Mouse (Mus musculus): ENCODE measurements at regions not wholly inside any gene's neighbourhood (a gene's known extent, or its start where the extent isn't known, plus 50 kb on each side); places are given as distances from the start of the nearest gene placed in this dataset.

DNA sequence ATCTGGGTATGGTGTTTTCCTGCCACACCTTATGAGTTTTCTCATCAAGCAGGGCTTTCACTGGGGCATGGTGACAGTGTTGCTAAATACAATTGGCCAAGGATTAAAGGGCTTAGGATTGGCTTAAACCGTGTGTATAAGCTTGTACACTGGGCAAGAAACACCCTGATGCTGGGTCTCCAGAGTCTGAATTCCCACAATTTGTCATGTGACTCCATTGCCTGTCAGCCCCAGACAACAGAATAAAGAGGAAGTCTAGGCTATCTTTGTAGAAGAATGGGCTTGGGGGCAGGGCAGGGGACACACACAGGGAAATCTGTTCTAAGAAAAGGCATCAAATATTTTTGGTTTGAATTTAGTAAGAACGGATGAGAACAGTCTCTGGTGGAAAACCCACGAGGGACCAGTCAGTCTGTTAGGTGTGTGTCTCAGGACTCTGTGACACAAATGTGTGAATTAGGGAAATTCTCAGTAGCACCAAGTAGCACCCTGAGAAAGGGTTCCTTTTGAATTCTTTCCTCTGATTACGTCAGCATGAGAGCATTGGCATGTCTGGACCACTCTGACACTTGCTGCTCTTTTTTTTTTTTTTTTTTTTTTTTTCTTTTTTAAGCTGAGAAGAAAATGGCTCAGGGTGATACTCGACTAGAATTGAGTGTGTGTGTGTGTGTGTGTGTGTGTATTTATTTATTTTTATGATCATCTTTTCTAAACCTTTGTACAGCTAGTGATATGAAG is 235.5 kb upstream of the Tbl1xr1 start:
- Histone ChIP-seq H3K4me1 (ENCODE audit: control insufficient read depth, insufficient read depth, low read length) (0 out of 2 replicates have a peak, but pooled peaks cover 2% of the 10 kb centered on the region), H3K4me3 (ENCODE audit: insufficient read depth, low read depth, low read length) (no peak overlapping the region), H3K36me3 (ENCODE audit: control insufficient read depth, insufficient read depth, low read length) (no peaks in the 10 kb centered on the region), H3K27me3 (replicated peaks; ENCODE audit: control insufficient read depth, insufficient read depth, low read length) (no peaks in the 10 kb centered on the region), H3K27ac (ENCODE audit: insufficient read depth, low read depth, low read length) (no peak overlapping the region)
- TF ChIP-seq CTCF (conservative IDR thresholded peaks at IDR 0.05; ENCODE audit: insufficient read depth, insufficient read length, low read depth, low read length), result no peak
- no peak for TF ChIP-seq POLR2A (IDR thresholded peaks at IDR 0.05; ENCODE audit: low read depth, low read length)
- WGBS, result 69% methylated on average over 5 of the region's 5 CpGs
- peak; percentile 31 for DNase-seq

DNA sequence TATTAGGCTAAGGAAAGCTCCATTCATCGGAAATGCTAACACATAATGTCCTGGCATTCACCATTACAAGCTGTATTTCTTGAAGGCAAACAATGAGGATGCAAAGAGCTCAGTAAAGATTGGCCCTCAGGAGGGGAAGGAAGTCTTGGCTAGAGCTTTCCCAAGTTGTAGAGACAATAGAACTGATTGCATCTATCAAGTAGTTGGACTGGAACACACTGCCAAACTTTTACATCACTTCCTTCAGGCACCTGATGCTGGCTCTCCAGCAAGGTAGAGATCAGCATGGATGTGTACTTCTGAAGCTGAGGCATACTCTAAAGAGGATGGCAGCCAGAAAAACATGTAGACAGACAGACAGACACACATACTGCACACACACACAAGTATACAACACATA is 234.9 kb upstream of the Tbl1xr1 start:
- 79% methylated on average over 1 of the region's 1 CpGs for WGBS
- TF ChIP-seq CTCF (conservative IDR thresholded peaks at IDR 0.05; ENCODE audit: insufficient read depth, insufficient read length, low read depth, low read length), result no peak
- no peak for TF ChIP-seq POLR2A (IDR thresholded peaks at IDR 0.05; ENCODE audit: low read depth, low read length)
- DNase-seq, result peak; percentile 52
- no peak overlapping the region for H3K27ac ChIP-seq (ENCODE audit: insufficient read depth, low read depth, low read length)
- no peak overlapping the region for H3K4me3 ChIP-seq (ENCODE audit: insufficient read depth, low read depth, low read length)
- 0 out of 2 replicates have a peak, but pooled peaks cover 2% of the 10 kb centered on the region for H3K4me1 ChIP-seq (ENCODE audit: control insufficient read depth, insufficient read depth, low read length)
- no peaks in the 10 kb centered on the region for H3K36me3 ChIP-seq (ENCODE audit: control insufficient read depth, insufficient read depth, low read length)
- no peaks in the 10 kb centered on the region for H3K27me3 ChIP-seq (replicated peaks; ENCODE audit: control insufficient read depth, insufficient read depth, low read length)

DNA sequence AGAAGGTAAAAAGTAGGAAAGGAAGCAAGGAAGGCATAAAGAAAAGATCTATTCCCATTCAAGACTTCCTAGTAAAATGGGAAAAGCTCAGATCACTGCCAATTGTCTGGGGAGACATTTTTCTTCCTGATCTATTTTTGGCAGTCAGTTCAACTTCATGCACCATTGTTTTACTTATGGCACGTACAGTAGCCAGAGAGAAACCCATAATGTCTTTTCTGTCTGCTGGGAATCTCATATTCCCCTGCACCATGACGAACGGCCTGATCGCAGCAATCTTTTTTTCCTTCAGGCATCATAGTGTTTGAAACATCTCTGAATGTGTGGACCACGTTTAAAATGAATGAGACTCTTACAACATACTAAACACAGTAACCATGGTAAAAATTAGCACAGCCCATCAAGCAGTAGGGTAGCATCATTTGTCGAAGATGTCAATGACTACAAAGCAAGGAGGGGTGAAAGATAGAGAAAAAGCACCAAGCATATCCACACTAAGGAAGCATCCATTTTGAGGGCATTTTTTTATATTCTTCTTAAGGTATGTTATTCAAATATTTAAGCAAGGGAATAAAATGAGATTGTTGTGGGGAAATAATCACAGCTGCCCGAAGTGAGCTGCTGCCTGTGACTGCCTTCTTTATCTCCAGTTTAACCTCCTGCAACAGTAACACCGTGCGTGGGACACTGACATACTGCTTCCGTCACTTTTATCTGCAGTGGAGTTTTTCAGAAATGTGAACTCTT is 233.7 kb upstream of the Tbl1xr1 start:
- no peaks in the 10 kb centered on the region for H3K27me3 ChIP-seq (replicated peaks; ENCODE audit: control insufficient read depth, insufficient read depth, low read length)
- 45% methylated on average over 10 of the region's 10 CpGs for WGBS
- no peak overlapping the region for H3K4me3 ChIP-seq (ENCODE audit: insufficient read depth, low read depth, low read length)
- TF ChIP-seq CTCF (conservative IDR thresholded peaks at IDR 0.05; ENCODE audit: insufficient read depth, insufficient read length, low read depth, low read length), result no peak
- no peak for TF ChIP-seq POLR2A (IDR thresholded peaks at IDR 0.05; ENCODE audit: low read depth, low read length)
- H3K27ac ChIP-seq (ENCODE audit: insufficient read depth, low read depth, low read length), result no peak overlapping the region
- no peaks in the 10 kb centered on the region for H3K36me3 ChIP-seq (ENCODE audit: control insufficient read depth, insufficient read depth, low read length)
- H3K4me1 ChIP-seq (ENCODE audit: control insufficient read depth, insufficient read depth, low read length), result 0 out of 2 replicates have a peak, but pooled peaks cover 2% of the 10 kb centered on the region
- DNase-seq, result no peak

DNA sequence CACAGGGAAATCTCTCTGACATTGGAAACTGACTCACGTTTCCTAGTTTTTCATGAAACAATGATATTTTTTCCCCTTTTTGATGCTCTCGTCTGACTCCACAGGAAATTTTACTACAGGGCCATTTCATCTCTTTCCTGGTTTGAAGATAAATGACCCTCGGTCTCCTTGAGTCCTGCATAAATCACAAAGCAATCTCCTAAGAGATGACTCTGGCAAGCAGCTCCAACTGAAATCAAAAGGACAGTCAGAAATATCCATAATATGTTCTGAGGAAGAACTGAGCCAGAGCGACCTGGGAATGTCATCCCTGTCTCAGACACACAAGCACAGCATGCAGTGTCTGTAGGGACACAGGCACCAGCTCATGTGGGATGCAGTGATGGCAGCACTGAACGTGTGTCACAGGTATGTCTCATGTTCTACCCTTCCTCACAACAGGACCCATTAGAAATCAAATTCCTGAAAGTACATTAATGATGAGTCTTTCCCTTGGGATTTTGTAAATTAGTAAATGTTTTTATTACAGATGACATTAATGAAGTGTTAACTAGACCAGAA is 233.1 kb upstream of the Tbl1xr1 start:
- H3K27ac ChIP-seq (ENCODE audit: insufficient read depth, low read depth, low read length), result no peak overlapping the region
- no peaks in the 10 kb centered on the region for H3K27me3 ChIP-seq (replicated peaks; ENCODE audit: control insufficient read depth, insufficient read depth, low read length)
- 0 out of 2 replicates have a peak, but pooled peaks cover 2% of the 10 kb centered on the region for H3K4me1 ChIP-seq (ENCODE audit: control insufficient read depth, insufficient read depth, low read length)
- no peak overlapping the region for H3K4me3 ChIP-seq (ENCODE audit: insufficient read depth, low read depth, low read length)
- 49% methylated on average over 5 of the region's 5 CpGs for WGBS
- TF ChIP-seq POLR2A (IDR thresholded peaks at IDR 0.05; ENCODE audit: low read depth, low read length), result no peak
- TF ChIP-seq CTCF (conservative IDR thresholded peaks at IDR 0.05; ENCODE audit: insufficient read depth, insufficient read length, low read depth, low read length), result no peak
- no peaks in the 10 kb centered on the region for H3K36me3 ChIP-seq (ENCODE audit: control insufficient read depth, insufficient read depth, low read length)
- DNase-seq, result peak; percentile 75

DNA sequence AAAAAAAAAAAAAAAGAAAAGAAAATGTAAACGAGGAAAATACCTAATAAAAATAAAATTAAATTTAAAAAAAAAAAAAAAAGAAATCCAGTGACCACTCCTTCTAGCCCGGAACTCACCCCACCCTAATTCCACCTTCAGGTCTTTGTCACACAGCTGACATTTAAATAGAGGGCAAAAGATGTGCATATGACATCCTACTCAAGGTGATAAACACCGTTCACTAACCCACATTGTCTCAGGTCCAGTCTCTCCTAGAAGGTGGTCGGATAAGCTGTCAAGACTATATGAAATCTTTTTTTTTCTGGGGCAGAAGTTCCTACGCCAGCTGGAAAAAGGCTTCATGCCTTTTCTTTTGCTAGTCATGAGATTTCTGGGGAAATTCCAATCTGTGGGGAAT is 226.6 kb upstream of the Tbl1xr1 start:
- Histone ChIP-seq H3K27me3 (replicated peaks; ENCODE audit: control insufficient read depth, insufficient read depth, low read length) (no peaks in the 10 kb centered on the region), H3K36me3 (ENCODE audit: control insufficient read depth, insufficient read depth, low read length) (no peaks in the 10 kb centered on the region), H3K27ac (ENCODE audit: insufficient read depth, low read depth, low read length) (no peak overlapping the region), H3K4me1 (ENCODE audit: control insufficient read depth, insufficient read depth, low read length) (no peaks in the 10 kb centered on the region), H3K4me3 (ENCODE audit: insufficient read depth, low read depth, low read length) (no peak overlapping the region)
- WGBS, result 90% methylated on average over 5 of the region's 5 CpGs
- TF ChIP-seq POLR2A (IDR thresholded peaks at IDR 0.05; ENCODE audit: low read depth, low read length) (no peak), CTCF (conservative IDR thresholded peaks at IDR 0.05; ENCODE audit: insufficient read depth, insufficient read length, low read depth, low read length) (no peak)
- no peak for DNase-seq

DNA sequence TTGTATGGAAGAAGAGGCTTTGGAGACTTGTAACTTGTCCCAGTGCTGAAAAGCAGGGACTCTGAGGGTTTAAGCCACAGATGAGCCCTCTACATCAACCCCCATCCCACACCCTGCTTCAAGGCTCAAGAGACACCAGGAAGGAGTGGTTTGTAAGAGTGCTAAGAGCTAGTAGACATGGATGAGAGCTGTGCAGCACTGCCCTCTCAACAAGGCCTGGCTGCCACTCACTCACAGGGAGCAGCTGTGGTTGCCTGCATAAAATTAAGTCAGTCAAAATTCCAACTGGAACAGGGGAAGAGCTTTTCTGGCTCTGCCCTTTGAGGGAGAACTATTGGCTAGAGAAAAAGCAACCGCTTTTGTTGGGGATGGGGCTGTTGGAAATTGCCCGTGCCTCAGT is 225.5 kb upstream of the Tbl1xr1 start:
- Histone ChIP-seq H3K4me1 (ENCODE audit: control insufficient read depth, insufficient read depth, low read length) (no peaks in the 10 kb centered on the region), H3K27me3 (replicated peaks; ENCODE audit: control insufficient read depth, insufficient read depth, low read length) (no peaks in the 10 kb centered on the region), H3K4me3 (ENCODE audit: insufficient read depth, low read depth, low read length) (no peak overlapping the region), H3K36me3 (ENCODE audit: control insufficient read depth, insufficient read depth, low read length) (no peaks in the 10 kb centered on the region), H3K27ac (ENCODE audit: insufficient read depth, low read depth, low read length) (no peak overlapping the region)
- 99% methylated on average over 2 of the region's 2 CpGs for WGBS
- DNase-seq, result no peak
- TF ChIP-seq POLR2A (IDR thresholded peaks at IDR 0.05; ENCODE audit: low read depth, low read length) (no peak), CTCF (conservative IDR thresholded peaks at IDR 0.05; ENCODE audit: insufficient read depth, insufficient read length, low read depth, low read length) (no peak)

DNA sequence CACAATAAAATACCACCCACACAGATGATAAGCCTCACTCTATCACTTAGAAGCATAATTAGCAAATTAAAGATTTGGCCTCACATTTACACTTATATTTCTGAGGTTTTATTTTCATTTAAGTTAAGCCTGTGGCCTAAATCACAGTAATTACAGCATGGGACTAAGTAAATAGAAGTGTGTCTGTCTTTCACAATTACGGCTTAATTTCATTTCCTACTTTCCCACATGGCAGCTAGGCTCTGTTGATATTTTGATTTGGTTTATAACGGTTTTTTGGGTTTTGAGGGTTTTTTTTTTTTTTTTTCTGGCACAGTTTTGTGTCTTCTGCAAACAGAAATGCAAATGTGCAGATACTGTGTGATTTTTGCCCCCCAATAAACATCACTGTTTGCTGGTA is 222.1 kb upstream of the Tbl1xr1 start:
- no peaks in the 10 kb centered on the region for H3K36me3 ChIP-seq (ENCODE audit: control insufficient read depth, insufficient read depth, low read length)
- TF ChIP-seq CTCF (conservative IDR thresholded peaks at IDR 0.05; ENCODE audit: insufficient read depth, insufficient read length, low read depth, low read length), result no peak
- no peak for TF ChIP-seq POLR2A (IDR thresholded peaks at IDR 0.05; ENCODE audit: low read depth, low read length)
- no peak overlapping the region for H3K27ac ChIP-seq (ENCODE audit: insufficient read depth, low read depth, low read length)
- no peaks in the 10 kb centered on the region for H3K4me1 ChIP-seq (ENCODE audit: control insufficient read depth, insufficient read depth, low read length)
- H3K4me3 ChIP-seq (ENCODE audit: insufficient read depth, low read depth, low read length), result no peak overlapping the region
- H3K27me3 ChIP-seq (replicated peaks; ENCODE audit: control insufficient read depth, insufficient read depth, low read length), result no peaks in the 10 kb centered on the region
- no peak for DNase-seq
- WGBS, result 76% methylated on average over 2 of the region's 2 CpGs

All from kidney, adult 2 months (tissue).